Mouse (Mus musculus) retina, postnatal 7 days (tissue): ENCODE measurements at regions not wholly inside any gene's neighbourhood (a gene's known extent, or its start where the extent isn't known, plus 50 kb on each side); places are given as distances from the start of the nearest gene placed in this dataset.

Source experiments
- DNase-seq: peaks from one replicate; pipeline ENCODE4 v3.0.0-alpha.2; 2012; ENCODE audit warnings: low read depth, low spot score

DNA sequence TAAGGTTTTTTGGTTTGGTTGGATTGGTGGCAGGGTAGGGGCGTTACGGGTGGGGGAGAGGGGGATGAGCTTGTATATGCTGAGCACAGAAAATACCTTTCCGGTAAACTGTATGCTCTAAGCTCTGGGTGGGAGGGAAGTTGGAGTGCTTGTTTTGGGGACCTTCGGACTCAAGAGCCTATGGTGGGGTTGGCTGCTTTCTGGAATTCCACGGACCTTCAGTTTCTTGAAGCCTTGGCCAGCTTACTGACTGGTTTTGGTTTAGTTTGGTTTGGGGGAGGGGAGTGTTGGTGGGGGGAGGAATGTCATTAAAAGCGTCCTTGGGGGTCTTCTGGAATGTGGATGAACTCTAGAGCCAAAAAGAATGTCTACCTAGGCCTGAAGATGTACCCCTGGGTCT lies 59.6 kb upstream of the Hs6st1 start:
- no peak for DNase-seq

GRCm38 (mm10) chr1:36009010-36009619 lies 59.1 kb upstream of the Hs6st1 start:
- no peak for DNase-seq

DNA sequence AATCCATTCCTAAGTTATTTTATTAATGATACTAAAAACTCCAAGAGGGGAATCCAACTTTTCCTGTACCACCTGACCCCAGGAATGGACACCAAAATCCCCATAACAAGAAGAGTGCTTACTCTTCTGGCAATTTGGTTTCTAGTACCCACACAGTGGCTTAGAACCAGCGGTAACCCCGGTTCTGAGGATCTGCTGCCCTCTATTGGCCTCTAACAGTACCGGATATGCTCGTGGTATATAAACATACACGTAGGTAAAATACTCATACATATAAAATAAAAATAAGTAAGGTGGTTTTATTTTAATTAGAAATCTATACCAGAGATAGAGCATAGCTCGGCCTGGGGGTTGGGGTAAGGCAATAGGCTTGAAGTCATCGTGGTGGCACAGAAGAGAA lies 58.0 kb upstream of the Hs6st1 start:
- no peak for DNase-seq

DNA sequence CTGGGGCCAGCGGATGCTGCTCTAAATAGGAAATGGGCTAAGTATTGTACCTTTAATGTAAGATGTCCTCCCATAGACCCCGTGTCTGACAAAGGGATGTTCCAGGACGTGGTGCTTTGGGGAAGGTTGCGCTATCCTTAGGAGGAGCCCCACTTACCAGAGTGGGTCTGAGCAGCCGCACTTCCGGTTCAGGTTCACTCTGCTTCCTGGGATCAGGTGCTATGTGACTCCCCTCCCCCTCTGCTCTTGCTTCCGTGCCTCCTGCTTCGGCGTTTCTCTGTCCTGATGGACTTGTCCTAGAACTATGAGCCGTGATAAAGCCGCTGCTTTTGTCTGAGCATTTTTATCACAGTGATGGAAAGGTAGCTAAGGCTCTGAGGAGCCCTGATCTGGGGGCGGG lies 57.4 kb upstream of the Hs6st1 start:
- no peak for DNase-seq

DNA sequence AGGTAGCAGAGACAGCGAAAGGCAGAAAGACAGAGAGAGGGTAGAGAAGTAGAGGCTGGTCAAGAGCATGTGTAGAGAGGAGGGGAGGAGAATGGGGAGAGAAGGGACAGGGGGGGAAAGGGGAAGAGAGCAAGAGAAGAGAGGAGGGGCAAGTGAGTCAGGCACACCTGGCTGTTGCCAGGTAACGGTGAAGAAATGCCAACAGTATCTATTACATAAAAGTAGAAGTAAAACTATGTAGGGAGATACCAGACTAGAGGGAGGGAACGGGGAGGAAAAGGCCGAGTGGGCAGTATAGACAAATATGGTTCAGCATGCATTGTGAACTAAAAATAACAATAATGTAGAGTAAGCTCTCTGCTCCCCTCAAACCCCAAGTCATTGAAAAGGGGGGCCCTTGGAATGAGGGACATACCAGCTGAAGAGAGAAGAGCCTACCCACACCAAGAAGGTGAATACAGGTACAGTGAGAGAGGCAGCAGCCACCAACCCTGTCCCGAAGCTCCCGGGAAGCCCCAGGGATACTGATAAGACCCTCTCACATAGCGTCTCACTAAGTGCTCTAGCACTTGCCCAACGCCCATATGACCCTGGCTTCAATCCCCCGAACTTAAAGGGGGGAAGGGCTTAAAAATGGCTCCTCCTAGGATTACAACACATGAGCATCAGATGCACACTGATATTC lies 56.0 kb upstream of the Hs6st1 start:
- DNase-seq = no peak

DNA sequence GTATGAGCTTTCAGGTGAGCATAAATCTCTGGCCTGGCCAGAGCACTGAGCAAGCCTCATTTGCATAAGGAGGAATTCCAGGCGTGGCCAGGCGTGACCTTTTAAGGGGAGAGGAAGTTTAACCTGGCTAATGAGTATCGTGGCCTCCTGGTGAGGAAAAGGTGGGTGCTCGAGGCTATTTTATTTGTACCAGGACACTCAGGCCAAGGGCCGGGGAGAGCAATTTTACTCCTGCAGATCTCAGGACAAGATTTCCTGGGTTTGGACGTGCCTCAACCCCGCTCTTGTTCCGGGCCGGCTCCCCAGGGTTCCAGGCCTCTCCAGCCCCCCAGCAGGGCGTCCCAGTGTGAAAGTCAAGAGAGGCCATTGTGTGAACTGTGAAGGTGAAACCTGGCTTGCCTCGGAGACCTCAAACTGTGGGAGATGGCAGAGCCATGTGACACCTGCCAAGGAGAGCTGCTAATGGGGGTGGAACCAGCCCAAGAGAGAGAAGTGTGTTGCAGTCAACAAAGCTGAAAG lies 54.3 kb upstream of the Hs6st1 start:
- DNase-seq = no peak

- no peak for DNase-seq
These were observed 53.8 kb upstream of the Hs6st1 start for GRCm38 (mm10) chr1:36014372-36014771.

DNA sequence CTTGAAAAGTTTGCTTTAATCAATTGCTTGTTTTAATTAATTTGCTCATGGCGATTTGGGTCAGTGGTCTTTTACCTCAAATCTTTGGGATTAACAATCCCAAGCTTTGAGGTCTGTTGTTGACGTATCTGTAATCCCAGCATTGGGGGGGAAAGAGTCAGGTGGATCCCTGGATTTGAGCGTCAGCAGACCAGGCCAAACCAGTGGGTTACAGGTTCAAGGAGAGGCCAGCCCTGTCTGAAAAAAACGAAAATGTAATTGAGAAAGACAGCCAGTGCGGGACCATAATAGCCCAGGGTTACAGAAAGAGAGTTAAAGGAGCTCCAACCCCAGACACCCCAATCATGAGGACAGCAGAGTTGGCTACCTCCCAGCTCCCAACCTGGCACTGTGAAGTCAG lies 53.0 kb upstream of the Hs6st1 start:
- DNase-seq = no peak

DNA sequence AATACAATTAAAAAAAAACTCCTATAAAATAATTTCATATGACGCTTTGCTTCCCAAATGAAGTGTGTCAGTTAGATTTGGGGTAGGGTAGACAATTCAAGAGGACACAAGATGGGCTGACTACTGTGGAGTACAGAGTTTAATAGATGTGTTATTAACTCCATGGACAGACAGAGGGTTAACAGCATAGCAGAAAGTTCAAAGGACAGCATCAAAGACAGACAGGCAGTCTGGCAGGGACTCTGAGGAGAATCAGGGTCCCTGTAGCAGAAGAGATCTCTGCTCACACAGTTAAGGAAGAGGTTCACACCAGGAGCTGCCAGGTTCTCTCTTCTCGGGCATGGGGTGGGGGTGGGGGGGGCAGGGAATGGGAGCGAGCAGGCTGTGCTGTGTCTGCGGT lies 51.6 kb upstream of the Hs6st1 start:
- DNase-seq = no peak

DNA sequence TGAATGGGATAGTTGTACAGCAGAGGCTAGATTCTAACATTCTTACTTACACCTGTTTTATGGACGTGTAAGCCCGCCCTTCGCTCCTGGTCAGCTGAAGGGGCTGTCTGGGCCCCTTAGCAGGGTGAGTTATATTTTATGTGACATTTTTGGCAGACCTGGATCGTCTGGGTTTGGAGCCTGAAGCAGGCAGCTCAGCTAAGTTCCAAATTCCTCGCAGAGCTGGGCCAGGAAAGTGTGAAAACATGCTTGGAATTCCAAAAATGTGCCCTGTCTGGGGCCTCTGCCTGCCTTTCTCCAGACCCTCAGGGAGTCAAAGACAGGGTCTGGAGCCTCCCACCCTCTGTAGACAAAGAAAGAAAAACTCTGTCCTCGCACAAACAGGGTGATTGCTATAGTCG lies 51.1 kb upstream of the Hs6st1 start:
- DNase-seq = no peak

DNA sequence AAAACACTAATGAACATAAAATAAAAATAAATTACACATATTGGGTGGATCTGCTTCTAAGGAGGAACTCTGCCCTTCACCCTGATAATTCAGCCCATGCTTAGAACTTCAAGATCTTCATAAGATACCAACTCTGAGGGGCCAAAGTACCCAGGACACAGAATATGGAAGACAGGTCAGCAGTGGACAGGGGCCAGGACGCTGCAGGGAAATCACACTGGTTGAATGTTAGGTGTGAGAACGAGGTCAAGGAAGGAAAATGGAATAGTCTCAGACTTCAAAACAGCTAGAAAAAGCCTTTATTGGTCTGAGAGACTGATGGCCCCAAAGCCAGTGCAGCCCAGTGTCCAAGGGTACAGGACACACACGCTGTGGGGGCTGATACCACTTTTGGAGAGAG lies 50.5 kb upstream of the Hs6st1 start:
- no peak for DNase-seq
